Mouse (Mus musculus) gastrocnemius, adult 18-20 months (tissue): ENCODE results near the gene Atp5mpl. TPM values are rescaled to one million over a fixed set of nuclear protein-coding genes. Genes with fewer than 3 reads are reported as not detected.
"Not testable (repeated sequence)": the region's sequence is repeated elsewhere in the genome, so short reads cannot be mapped to it uniquely, and the experiment has no call there.

ENCODE experiments used
- DNase-seq: peaks from one replicate; pipeline ENCODE4 v3.0.0; 2021; ENCODE audit warnings: low spot score
- total RNA-seq, 2 experiments: library from RNA; stranded (reverse); gene quantifications; 2 replicates each; pipeline ENCODE4 v1.2.3; 2021

Atp5mpl gene
- total RNA-seq, 2 experiments from 2014 or later, result 702 to 761 TPM

DNA sequence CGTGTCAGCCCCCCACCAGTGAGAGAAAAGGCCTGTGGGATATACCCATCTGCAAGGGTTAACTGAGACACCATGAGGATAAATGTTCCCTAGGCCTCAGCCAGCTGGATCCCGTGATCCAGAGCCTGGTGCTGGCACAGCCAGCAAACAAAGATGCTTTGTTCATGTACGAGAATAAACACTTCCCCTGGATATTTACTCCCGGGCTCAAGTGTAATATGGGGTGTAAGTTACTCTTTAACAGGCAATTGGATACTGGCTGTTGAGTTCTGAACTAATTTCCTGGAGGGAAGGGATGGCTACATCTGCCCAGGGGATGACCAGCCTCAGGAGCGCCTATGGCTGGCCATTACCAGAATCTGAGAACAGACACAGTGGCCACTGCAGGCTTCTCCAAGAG is 15.1 kb downstream of the Atp5mpl start:
- DNase-seq, result no peak

DNA sequence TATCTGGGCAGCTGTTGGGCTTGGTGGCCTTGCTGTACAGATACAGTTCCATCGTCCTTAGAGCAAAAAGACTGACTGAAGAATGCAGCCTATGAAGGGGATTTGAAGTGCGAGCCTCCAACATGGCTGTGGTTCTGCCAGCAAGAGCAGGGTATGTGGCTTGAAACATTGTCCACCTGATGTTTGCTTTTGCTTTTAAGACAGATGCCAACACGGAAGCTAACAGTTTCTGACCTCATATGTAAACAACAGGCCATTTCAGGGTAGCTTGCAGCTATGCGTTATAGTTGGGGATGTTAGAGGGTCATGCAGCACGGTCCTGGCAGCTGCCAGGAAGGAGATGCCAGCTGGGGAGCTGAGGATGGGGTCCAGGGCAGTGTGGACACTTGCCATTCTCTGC is 16.3 kb downstream of the Atp5mpl start:
- DNase-seq, result no peak

GRCm38 (mm10) chr12:111946716-111947115 is 20.1 kb downstream of the Atp5mpl start:
- DNase-seq, result peak; percentile 59

- not testable (repeated sequence) for DNase-seq
Observed at GRCm38 (mm10) chr12:111945765-111946655, 20.8 kb downstream of the Atp5mpl start.

DNA sequence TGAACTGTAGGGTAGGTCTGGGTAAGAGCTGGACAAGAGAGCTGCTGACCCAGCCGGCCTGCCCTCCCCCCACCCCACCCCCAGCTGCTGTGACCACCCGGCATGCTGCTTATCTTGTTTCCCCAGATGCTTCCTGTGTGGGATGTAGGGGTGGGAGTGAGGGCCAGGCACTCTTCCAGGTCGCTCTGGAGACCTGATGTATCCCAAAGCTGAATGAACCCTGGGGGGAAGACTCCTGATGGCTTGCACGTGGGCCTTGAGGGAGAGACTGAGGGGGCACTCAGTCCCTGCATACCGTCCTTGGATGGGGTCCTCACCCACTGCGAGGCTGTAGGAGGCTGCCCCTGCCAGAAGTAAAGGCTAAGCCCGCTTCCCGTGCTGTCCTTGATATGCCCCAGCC is 21.7 kb downstream of the Atp5mpl start:
- DNase-seq, result no peak

GRCm38 (mm10) chr12:111944065-111944987 is 22.5 kb downstream of the Atp5mpl start:
- DNase-seq, result not testable (repeated sequence)

DNA sequence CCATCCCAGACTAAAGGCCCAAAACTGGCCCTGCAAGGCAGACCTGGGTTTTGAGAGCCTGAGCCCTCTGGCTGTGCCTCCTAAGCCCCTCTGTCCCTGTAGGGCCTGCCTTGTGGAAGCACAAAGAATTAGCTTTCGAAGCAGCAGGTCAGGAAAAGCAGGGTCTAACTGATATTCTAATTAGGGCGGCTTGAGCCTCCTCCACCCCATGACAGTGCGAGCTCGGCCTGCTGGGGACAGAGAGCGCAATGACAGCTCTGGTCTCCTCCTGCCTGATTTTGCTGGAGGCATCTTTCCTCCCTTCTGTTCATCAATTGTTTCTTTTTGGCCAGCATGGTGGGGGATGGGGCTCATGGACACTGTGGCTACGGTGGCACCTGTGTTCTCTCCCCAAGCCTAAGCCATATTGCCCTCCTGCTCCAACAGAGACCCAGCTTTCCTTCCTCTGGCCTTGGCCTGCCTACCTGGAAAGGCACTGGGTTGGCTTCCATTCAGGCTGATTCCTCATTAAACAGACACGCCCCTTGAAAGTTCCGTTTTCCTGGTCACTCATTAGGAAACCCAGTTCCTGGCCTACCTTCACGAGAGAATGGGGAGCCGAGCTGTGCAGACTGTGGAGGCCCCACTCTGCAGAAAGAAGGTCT is 23.2 kb downstream of the Atp5mpl start:
- DNase-seq, result no peak

DNA sequence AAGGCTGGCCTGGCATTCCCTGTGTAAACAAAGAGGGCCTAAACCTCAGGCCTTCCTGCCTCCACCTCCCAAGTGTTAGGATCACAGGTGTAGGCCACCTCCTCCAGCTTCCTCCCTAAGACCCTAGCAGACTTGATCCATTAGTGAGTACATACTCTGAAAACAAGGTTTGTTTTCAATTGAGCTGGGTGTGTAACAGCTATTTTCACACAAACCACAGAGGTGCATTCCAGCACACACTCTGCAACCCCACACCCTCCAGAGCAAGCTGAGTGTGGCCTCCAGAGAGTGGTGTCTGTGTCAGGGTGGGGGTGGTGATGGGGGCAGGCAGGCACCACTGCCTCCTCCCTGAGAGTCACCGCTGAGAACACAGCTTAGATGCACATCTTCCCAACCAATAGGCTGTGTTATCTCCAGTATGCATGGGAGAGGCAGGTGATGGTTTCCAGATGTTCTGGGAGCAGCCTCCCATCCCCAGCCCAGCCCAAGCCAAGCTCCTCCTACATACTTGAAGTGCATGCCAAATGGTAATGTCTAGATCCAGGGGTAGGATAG is 28.1 kb downstream of the Atp5mpl start:
- DNase-seq, result no peak

- no peak for DNase-seq
Observed at GRCm38 (mm10) chr12:111936706-111937550, 29.8 kb downstream of the Atp5mpl start.

- DNase-seq, result no peak
Observed at GRCm38 (mm10) chr12:111933971-111934370, 32.8 kb downstream of the Atp5mpl start.

DNA sequence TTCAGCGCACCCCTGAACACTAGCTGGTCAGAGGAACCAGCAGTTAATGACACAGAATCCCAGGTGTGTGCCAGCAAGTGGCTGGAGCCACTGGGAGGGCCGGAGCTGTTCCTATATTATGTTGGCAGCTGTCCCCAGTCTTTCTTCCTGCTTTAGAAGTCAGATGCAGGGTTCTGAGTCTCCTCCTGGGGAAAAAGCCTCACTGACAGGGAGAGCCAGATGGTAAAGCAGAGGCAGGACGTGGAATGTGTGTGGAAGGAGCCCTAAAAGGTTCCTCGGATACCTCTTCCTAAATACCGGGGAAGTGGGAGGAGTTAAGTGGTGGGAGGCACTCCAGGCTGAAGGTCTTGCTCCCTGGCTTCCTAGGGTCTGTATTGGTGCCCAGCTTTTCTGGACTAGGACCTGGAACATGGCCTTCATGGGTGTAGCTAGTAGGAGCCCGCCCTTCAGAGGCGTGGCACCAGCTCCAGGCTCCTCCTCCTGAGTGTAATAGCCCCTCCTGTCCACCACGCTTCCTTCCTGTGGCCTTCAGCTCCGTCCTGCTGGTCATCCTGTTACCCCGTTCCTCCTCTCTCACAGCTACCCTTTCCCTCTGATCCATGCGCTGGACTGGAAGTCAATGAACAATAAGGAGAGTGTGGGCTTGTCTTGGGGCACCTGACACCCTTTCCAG is 33.6 kb downstream of the Atp5mpl start:
- DNase-seq, result peak; percentile 37

DNA sequence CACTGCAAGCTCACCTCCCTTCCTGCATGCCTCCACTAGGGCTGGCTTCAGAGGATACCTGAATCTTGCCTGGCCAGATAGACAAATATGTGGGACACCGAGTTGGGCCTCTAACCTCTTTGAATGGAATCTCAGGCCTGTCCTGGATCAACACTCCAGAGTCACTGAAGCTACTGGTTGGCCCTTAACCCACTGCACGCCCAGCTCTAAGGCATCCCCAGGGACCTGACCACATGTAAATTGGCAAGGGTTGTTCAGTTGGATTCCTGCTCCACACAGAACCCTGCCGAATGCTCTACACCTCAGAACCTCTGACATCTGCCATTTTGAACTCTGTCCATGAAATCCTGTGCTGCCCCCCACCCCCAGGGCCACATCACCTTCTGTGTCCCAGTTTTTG is 34.3 kb downstream of the Atp5mpl start:
- DNase-seq, result no peak

DNA sequence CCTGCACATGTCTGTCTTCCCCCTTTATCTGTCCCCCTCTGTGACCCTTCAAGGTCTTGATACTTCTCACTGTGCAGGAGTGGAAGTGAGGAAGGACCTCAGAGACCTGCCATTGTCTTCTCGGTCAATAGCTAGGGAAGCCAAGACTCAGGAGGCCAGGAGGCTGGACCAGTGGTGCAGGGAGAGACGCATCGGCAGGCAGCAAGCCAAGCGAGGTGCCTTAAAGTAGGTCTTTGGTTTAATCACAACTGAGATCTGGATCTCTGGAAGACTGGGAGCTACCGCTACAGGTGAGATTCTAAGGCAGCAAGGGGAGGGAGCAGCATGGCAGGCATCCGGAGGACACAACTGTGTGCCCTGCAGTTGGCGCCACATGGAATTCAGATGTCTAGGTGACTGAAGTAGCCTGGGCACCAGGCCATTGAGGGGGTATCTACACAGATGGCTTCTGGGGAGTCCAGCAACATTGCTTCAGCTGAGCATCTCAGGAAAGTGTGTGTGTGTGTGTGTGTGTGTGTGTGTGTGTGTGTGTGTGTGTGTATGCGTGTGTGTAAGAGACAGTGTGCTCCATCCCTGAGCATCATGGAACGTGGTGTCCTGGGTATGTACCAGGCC is 35.3 kb downstream of the Atp5mpl start:
- DNase-seq, result no peak

GRCm38 (mm10) chr12:111928411-111928966 is 38.3 kb downstream of the Atp5mpl start:
- DNase-seq, result no peak

DNA sequence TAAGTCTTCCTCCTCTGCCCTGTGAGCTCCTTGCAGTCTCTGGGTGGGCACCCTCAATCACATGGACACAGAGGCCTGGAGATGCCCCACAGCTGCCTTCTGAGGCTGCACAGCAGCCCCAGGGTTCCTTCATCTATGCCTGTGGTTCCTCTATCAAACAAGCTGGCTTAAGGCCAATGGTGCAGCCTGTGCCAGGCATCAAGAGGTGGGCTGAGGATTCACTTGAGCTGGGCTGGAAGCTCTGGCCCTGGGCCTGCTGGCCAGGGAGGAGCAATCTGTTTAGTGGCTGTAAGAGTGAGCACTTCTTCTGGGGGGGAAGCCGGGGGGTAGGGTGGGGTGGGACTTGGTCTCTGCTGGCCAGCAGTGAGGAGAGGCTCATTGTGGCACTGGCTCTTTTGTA is 39.4 kb downstream of the Atp5mpl start:
- no peak for DNase-seq

GRCm38 (mm10) chr12:111923117-111923516 is 43.7 kb downstream of the Atp5mpl start:
- no peak for DNase-seq

- DNase-seq, result peak; percentile 20
Observed at GRCm38 (mm10) chr12:111920046-111920445, 46.7 kb downstream of the Atp5mpl start.

GRCm38 (mm10) chr12:111916514-111917217 is 50.1 kb downstream of the Atp5mpl start:
- DNase-seq, result no peak
